Mouse (Mus musculus): Measurements from ENCODE around the gene Pnliprp2. TPM values are rescaled to one million over a fixed set of nuclear protein-coding genes. Genes with fewer than 3 reads are reported as not detected.

The Pnliprp2 gene
- 3.8 TPM for polyA plus RNA-seq (2014; fragmentation: Illumina TruSeq; extraction: RNeasy Lipid Tissue Mini Kit (QIAGEN cat#74804); ENCODE audit: low read depth, low replicate concordance)

DNA sequence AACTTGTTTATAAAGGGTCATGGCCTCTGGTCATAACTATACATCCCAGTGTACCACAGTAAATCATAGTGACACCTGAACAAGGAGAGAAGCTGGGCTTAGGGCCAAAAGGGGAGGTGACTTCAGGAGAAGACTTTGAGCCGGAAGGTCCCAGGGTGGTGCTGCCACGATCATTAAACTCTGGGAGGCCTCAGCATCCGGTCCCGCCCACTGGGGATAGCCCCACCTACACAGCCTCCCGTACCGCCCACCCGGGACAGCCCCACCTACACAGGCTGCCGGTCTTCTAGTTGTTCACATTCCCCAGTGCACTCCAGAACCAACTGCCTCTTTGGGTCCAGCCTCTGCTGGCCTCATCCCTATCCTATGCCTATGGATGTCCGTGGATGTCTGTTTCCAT is at the start of gene Pnliprp2:
Gene Pnliprp2, plus strand, starts transcription at position 297 of the 400 bp plus-strand sequence.

GRCm38 (mm10) chr19:58728445-58729031 is 31.0 kb upstream of the Pnliprp2 start, which contains the start of gene Pnliprp1:
Gene Pnliprp1, plus strand, starts transcription at chr19:58728887.

GRCm38 (mm10) chr19:58794284-58794683 is 34.8 kb downstream of the Pnliprp2 start, which contains the start of gene 1700019N19Rik:
Gene 1700019N19Rik, minus strand, starts transcription at chr19:58794461.

Other genes with a start within 250 kb of the Pnliprp2 start
- gene Ccdc172, start 247.7 kb upstream of the Pnliprp2 start, polyA plus RNA-seq (2014; fragmentation: Illumina TruSeq; extraction: RNeasy Lipid Tissue Mini Kit (QIAGEN cat#74804); ENCODE audit: low read depth, low replicate concordance), result not detected
- gene Pnlip, start 107.2 kb upstream of the Pnliprp2 start, polyA plus RNA-seq (2014; fragmentation: Illumina TruSeq; extraction: RNeasy Lipid Tissue Mini Kit (QIAGEN cat#74804); ENCODE audit: low read depth, low replicate concordance), result 22.2 TPM
- 5.0 TPM for gene Pnliprp1, start 30.8 kb upstream of the Pnliprp2 start, polyA plus RNA-seq (2014; fragmentation: Illumina TruSeq; extraction: RNeasy Lipid Tissue Mini Kit (QIAGEN cat#74804); ENCODE audit: low read depth, low replicate concordance)
- not detected for gene 1700019N19Rik, start 34.7 kb downstream of the Pnliprp2 start, polyA plus RNA-seq (2014; fragmentation: Illumina TruSeq; extraction: RNeasy Lipid Tissue Mini Kit (QIAGEN cat#74804); ENCODE audit: low read depth, low replicate concordance)
- gene Eno4, start 183.7 kb downstream of the Pnliprp2 start, polyA plus RNA-seq (2014; fragmentation: Illumina TruSeq; extraction: RNeasy Lipid Tissue Mini Kit (QIAGEN cat#74804); ENCODE audit: low read depth, low replicate concordance), result not detected
- gene Hspa12a, start 183.9 kb downstream of the Pnliprp2 start, polyA plus RNA-seq (2014; fragmentation: Illumina TruSeq; extraction: RNeasy Lipid Tissue Mini Kit (QIAGEN cat#74804); ENCODE audit: low read depth, low replicate concordance), result 14.8 TPM

Measured in sigmoid colon, adult 10 weeks (tissue).